In genomic region chr10:45577731-45578297, GRCm38 (mm10) we compare ENCODE assay signal across 8 mouse cellular contexts. TPM values are rescaled to one million over a fixed set of nuclear protein-coding genes. Genes with fewer than 3 reads are reported as not detected.
DNase-seq lines count a peak whose midpoint lies in the region; ATAC-seq and TF ChIP-seq lines count a peak whose summit lies in the region.

Gene Hace1, plus strand, starts transcription at chr10:45577829.

- in situ Hi-C loops in Patski (cut with MboI; ENCODE audit: low pct_unique_long_range_greater_than_20kb), result no loop called here

- ATAC-seq in Patski, result peak; percentile 99
- peak; percentile 98 for ATAC-seq in hindbrain, embryonic 13.5 days (ENCODE audit: low FRiP score)

- H3K27ac ChIP-seq in hindbrain, embryonic 13.5 days, result peak within 1 kb of the TSS; percentile 97

- H3K4me3 ChIP-seq in hindbrain, embryonic 13.5 days, result peak within 1 kb of the TSS; percentile 79

- peak within 1 kb of the TSS; percentile 63 for H3K4me2 ChIP-seq in hindbrain, embryonic 13.5 days

- WGBS in hindbrain, embryonic 13.5 days, result under 1% methylated on average over 65 of the region's 79 CpGs

- CTCF ChIA-PET in Patski (lab: Charles Lee), result interaction anchor here (1.8 kb wide), 1 partner anchor 42 kb away, joined by 3 read pairs; no protein-coding TSS in a partner anchor

- H3K4me1 ChIP-seq in hindbrain, embryonic 13.5 days (replicated peaks), result peaks cover 4% of the 10 kb centered on the region; the same call in 1 of the 2 replicates

- no peaks in the 10 kb centered on the region for H3K36me3 ChIP-seq in hindbrain, embryonic 13.5 days

- H3K9me3 ChIP-seq in hindbrain, embryonic 13.5 days, result no peaks in the 10 kb centered on the region

- POLR2A ChIA-PET in Patski (lab: Charles Lee), result no interaction called here

- peaks cover 3% of the 10 kb centered on the region for H3K27me3 ChIP-seq in Patski
- no peaks in the 10 kb centered on the region for H3K27me3 ChIP-seq in hindbrain, embryonic 13.5 days

- TF ChIP-seq CTCF in Patski (IDR thresholded peaks at IDR 0.05), result no peak

- H3K9ac ChIP-seq in hindbrain, embryonic 13.5 days, result peak within 1 kb of the TSS; percentile 85

- DNase-seq in Patski (ENCODE audit: low read depth, low spot score), result no peak
- DNase-seq in cerebellum, postnatal 14 days, result peak; percentile 90 to 92
- peak; percentile 67 to 85 for DNase-seq in frontal cortex, postnatal 14 days (ENCODE audit: low spot score in 2 of 2)
- peak; percentile 85 to 86 for DNase-seq in layer of hippocampus, postnatal 14 days (ENCODE audit: low spot score in 2 of 2)
- peak; percentile 89 for DNase-seq in lung, postnatal 10 days
- peak; percentile 68 for DNase-seq in ovary, postnatal 14 days (ENCODE audit: low spot score)
- peak; percentile 77 to 84 for DNase-seq in thymus, postnatal 10 days (ENCODE audit: low spot score in 2 of 2)

RNA-seq across cellular contexts. Expression of gene Hace1, which starts in this region (rescaled TPM):
- polyA plus RNA-seq in Patski (2021), result 12.3 TPM
- polyA plus RNA-seq in hindbrain, embryonic 13.5 days (2015; fragmentation: Nextera tagmentation; extraction: Ambion mirVana), result 16.9 and 19.0 TPM in 2 replicates
- total RNA-seq in layer of hippocampus, postnatal 14 days (2021), result 10 to 100 TPM; 24.7 to 28.0 TPM
